Mouse (Mus musculus) kidney, postnatal 0 days (tissue): ENCODE measurements at regions not wholly inside any gene's neighbourhood (a gene's known extent, or its start where the extent isn't known, plus 50 kb on each side); places are given as distances from the start of the nearest gene placed in this dataset.

ENCODE experiments used
- ATAC-seq: fragments of 200-750 bp; cut with Nextera tagmentation; replicated peaks from 2 replicates; pipeline ENCODE4 v1.8.0; 2017; ENCODE audit warnings: low read depth, moderate number of reproducible peaks, moderate TSS enrichment, moderate library complexity; ENCODE audit not compliant: low FRiP score
- DNase-seq: peaks from one replicate; pipeline ENCODE4 v3.0.0-alpha.2; 2016; ENCODE audit warnings: low spot score
- H3K27ac ChIP-seq: fragments of 300-500 bp; sonication (generic); 2 replicates; pipeline ENCODE4 v1.5.1; 2014; ENCODE audit warnings: mild to moderate bottlenecking
- H3K27me3 ChIP-seq: fragments of 300-500 bp; sonication (generic); 2 replicates; pipeline ENCODE4 v1.6.1; 2014; ENCODE audit warnings: low read length, mixed read lengths; ENCODE audit not compliant: insufficient read depth
- H3K36me3 ChIP-seq: fragments of 300-500 bp; sonication (generic); 2 replicates; pipeline ENCODE4 v1.6.1; 2014; ENCODE audit warnings: low read length, mixed read lengths; ENCODE audit not compliant: insufficient read depth
- H3K4me1 ChIP-seq: fragments of 300-500 bp; sonication (generic); replicated peaks from 2 replicates; pipeline ENCODE4 v1.6.1; 2014; ENCODE audit warnings: antibody characterized with exemption, low read length, mixed read lengths; ENCODE audit not compliant: insufficient read depth
- H3K4me2 ChIP-seq: fragments of 300-500 bp; sonication (generic); 2 replicates; pipeline ENCODE4 v1.6.1; 2014; ENCODE audit warnings: mild to moderate bottlenecking, low read length, moderate library complexity, mixed read lengths
- H3K4me3 ChIP-seq: fragments of 300-500 bp; sonication (generic); replicated peaks from 2 replicates; pipeline ENCODE4 v1.5.1; 2014; ENCODE audit warnings: low read depth, low read length
- H3K9ac ChIP-seq: fragments of 300-500 bp; sonication (generic); 2 replicates; pipeline ENCODE4 v1.6.1; 2014; ENCODE audit warnings: low read depth, low read length
- H3K9me3 ChIP-seq: fragments of 300-500 bp; sonication (generic); replicated peaks from 2 replicates; pipeline ENCODE4 v1.6.1; 2016; ENCODE audit warnings: low read length, inconsistent platforms, mixed read lengths
- CTCF ChIP-seq: IDR thresholded peaks from 2 replicates; pipeline ENCODE4 v1.5.1; 2016; ENCODE audit warnings: antibody characterized with exemption, low read depth, mild to moderate bottlenecking, moderate library complexity
- WGBS: fragments of 180-500 bp; shearing (Covaris S2); extraction: QIAGEN DNeasy Blood & Tissue Kit; methylation state at CpG from one replicate; pipeline ENCODE4 v1.1.7; 2014; 5-methylcytosine and 5-hydroxymethylcytosine counted together

DNA sequence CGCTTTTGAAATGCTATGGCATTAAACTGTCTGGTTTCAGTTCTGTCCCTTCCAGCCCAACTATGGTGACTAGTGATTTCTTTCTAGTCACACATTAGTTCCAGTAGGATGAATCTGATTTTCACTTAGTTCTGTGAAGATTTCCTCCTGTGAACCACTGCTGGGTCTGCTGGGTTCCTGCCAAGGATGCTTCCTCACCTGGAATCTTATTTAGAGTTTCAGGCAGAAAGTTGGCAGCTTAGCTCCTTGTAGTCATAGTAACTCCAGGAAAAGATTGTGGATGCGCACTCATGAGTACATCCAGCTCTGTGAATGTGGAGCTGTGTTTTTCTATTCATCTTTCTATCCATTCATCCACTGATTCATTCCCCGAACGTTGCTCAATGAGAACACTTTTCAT, 699.5 kb downstream of the Cdh11 start:
- 87% methylated on average over 4 of the region's 4 CpGs for WGBS
- no peaks in the 10 kb centered on the region for H3K4me1 ChIP-seq
- no peak overlapping the region for H3K4me3 ChIP-seq
- H3K9ac ChIP-seq, result no peak overlapping the region
- no peak for DNase-seq
- TF ChIP-seq CTCF, result no peak
- H3K27me3 ChIP-seq, result no peaks in the 10 kb centered on the region
- no peak for ATAC-seq
- H3K36me3 ChIP-seq, result no peaks in the 10 kb centered on the region
- H3K27ac ChIP-seq, result no peak overlapping the region
- no peak overlapping the region for H3K4me2 ChIP-seq
- no peaks in the 10 kb centered on the region for H3K9me3 ChIP-seq

- ATAC-seq (no peak), DNase-seq (no peak)
- Histone ChIP-seq H3K36me3 (no peaks in the 10 kb centered on the region), H3K27ac (no peak overlapping the region), H3K27me3 (no peaks in the 10 kb centered on the region), H3K9me3 (no peaks in the 10 kb centered on the region), H3K4me2 (no peak overlapping the region), H3K4me1 (no peaks in the 10 kb centered on the region), H3K4me3 (no peak overlapping the region), H3K9ac (no peak overlapping the region)
- WGBS, result 83% methylated on average over 1 of the region's 1 CpGs
- no peak for TF ChIP-seq CTCF
These were observed 709.8 kb downstream of the Cdh11 start for GRCm38 (mm10) chr8:102075611-102076010.

- WGBS, result 89% methylated on average over 2 of the region's 2 CpGs
- Histone ChIP-seq H3K27ac (no peak overlapping the region), H3K9me3 (no peaks in the 10 kb centered on the region), H3K4me3 (no peak overlapping the region), H3K4me1 (no peaks in the 10 kb centered on the region), H3K36me3 (no peaks in the 10 kb centered on the region), H3K4me2 (no peak overlapping the region), H3K27me3 (no peaks in the 10 kb centered on the region), H3K9ac (no peak overlapping the region)
- 0 out of 2 replicates have a peak, but pooled peaks have one; percentile 9 for TF ChIP-seq CTCF
- no peak for ATAC-seq
- no peak for DNase-seq
These were observed 721.3 kb downstream of the Cdh11 start for GRCm38 (mm10) chr8:102064137-102064536.

DNA sequence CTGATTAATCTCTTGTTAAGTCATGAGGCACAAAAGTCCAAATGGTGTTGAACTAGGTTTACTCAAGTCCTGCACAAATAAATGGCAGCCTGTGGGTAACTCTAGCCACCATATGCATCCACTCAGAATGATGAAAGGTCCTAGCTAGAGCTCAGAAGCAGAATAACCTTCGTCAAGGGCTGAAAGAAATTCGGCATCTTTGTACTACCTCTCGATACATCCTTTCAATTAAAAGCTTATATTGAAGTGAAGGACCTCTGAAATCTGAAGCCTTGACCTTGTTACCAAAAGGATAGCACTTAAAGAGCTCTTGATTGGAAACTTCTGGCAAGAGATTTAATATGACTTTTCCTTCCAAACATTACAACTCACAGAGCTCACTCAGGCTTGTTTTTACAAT, 732.0 kb downstream of the Cdh11 start:
- Histone ChIP-seq H3K27me3 (no peaks in the 10 kb centered on the region), H3K4me1 (no peaks in the 10 kb centered on the region), H3K9me3 (no peaks in the 10 kb centered on the region), H3K4me2 (no peak overlapping the region), H3K36me3 (no peaks in the 10 kb centered on the region), H3K4me3 (no peak overlapping the region), H3K27ac (no peak overlapping the region), H3K9ac (no peak overlapping the region)
- ATAC-seq (no peak), DNase-seq (no peak)
- TF ChIP-seq CTCF, result no peak
- WGBS, result 57% methylated on average over 3 of the region's 3 CpGs

- Histone ChIP-seq H3K9ac (no peak overlapping the region), H3K27me3 (no peaks in the 10 kb centered on the region), H3K4me3 (no peak overlapping the region), H3K4me1 (no peaks in the 10 kb centered on the region), H3K9me3 (no peaks in the 10 kb centered on the region), H3K27ac (no peak overlapping the region), H3K36me3 (no peaks in the 10 kb centered on the region), H3K4me2 (no peak overlapping the region)
- 85% methylated on average over 5 of the region's 5 CpGs for WGBS
- no peak for TF ChIP-seq CTCF
- ATAC-seq (no peak), DNase-seq (no peak)
These were observed 758.2 kb downstream of the Cdh11 start for GRCm38 (mm10) chr8:102026956-102027927.

DNA sequence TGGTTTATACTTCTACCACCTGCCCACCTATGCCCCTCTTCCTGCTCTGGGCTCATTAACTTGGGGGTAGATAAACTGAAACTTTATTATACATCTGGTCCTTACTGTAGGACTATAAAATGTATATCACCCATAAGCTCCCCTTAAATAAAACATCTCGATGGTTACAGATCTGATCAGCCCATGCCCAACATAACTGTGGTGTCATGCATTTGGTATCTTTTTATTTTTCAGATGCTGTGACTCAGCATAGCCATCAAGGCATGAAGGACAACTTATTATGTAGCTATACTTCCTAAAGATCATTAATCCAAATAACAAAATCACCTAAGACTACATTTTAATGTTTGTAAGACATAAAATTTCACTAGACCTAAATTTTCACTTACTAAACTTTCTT, 761.0 kb downstream of the Cdh11 start:
- no peak for ATAC-seq
- Histone ChIP-seq H3K27me3 (no peaks in the 10 kb centered on the region), H3K27ac (no peak overlapping the region), H3K9ac (no peak overlapping the region), H3K4me1 (no peaks in the 10 kb centered on the region), H3K36me3 (no peaks in the 10 kb centered on the region), H3K9me3 (no peaks in the 10 kb centered on the region), H3K4me3 (no peak overlapping the region), H3K4me2 (no peak overlapping the region)
- TF ChIP-seq CTCF, result no peak
- no peak for DNase-seq
- 87% methylated on average over 1 of the region's 1 CpGs for WGBS
